Mouse (Mus musculus) cerebellum, adult 11 months (tissue): Measurements from ENCODE around the gene Fbxo9.
A peak's percentile ranks its signal among the peaks of the same experiment; 100 is the strongest.
"Not testable (repeated sequence)": the region's sequence is repeated elsewhere in the genome, so short reads cannot be mapped to it uniquely, and the experiment has no call there.

Source experiments
- DNase-seq: peaks from one replicate; pipeline ENCODE4 v3.0.0; 2022

Gene Fbxo9

GRCm38 (mm10) chr9:78107912-78108795 lies 711 bp downstream of the Fbxo9 start:
- peak; percentile 82 for DNase-seq

DNA sequence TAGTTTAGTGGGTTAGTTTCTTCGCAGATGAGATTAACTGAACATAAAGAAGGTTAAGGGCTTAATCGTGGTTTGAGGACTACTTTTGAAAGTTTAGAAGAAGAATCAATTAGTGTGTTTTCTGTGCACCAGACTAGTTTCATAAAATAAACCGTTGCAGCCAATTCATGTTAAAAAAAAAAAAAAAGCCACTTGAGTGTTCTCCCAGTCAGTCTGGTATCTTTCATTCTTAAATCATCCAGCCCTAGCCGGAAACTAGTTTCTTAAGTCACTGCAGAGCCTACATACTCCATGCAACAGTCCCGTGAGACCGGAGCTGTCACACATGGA lies 1.3 kb downstream of the Fbxo9 start:
- DNase-seq = no peak

DNA sequence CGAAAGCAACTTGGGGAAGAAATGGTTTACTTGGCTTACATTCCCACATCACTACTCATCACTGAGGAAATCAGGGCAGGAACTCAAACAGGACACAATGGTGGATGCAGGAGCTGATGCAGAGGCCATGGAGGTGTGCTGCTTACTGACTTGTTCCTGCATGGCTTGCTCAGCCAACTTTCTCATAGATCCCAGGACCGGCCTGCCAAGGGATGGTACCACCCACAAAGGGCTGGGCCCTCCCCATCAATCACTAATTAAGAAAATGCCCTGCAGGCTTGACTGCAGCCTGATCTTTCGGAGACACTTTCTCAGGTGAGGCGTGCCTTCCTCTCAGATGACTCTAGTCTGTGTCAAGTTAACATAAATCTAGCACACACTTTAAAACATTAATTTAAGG lies 2.0 kb downstream of the Fbxo9 start:
- no peak for DNase-seq

DNA sequence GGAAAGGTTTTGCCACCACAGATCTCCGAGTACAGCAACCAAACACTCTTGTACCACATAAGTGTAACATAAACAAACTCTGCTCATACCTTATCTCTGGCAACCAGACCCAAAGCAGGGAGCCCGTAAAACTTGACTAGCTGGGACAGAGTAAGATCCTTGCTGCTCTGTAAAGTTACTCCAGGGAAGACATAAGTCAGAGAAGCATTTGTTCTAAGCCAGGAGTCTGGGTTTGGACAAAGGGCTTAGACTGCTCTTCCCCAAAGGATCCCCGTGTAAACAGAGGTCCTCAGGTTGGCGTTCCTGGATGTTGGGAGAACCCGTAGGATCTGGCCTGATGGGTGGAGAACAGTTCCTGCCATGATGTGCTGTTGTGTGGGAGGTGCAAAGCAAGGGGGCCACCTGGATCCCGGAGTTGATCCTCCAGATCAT lies 3.3 kb downstream of the Fbxo9 start:
- DNase-seq = no peak

- DNase-seq = no peak
These were observed 3.9 kb downstream of the Fbxo9 start for GRCm38 (mm10) chr9:78104973-78105372.

DNA sequence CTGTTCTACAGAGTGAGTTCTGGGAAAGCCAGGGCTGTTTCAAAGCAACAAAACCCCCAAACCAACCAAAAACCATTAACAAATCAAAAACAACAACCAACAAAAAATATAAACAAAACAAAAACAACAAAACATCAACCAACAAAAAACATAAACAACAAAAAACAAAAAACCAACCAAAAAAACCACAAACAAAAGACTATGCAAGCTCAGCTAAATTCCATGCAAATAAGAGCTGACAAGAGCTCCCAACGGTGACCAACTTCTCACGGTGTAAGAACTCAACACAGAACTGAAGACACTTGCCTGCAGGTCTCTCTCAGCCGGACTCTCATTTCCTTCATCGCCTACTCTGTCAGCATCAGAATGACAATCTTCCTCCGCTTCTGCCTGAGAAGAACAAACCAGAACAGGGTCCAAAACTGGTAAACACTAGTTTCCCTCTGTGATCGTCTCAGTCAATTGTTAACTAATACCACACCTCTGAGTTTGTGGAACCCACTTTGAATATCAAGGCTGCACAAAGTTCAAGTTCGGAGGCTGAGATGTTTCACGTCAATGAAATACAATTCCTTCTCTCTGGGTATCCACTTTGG lies 4.8 kb downstream of the Fbxo9 start:
- DNase-seq = no peak

DNA sequence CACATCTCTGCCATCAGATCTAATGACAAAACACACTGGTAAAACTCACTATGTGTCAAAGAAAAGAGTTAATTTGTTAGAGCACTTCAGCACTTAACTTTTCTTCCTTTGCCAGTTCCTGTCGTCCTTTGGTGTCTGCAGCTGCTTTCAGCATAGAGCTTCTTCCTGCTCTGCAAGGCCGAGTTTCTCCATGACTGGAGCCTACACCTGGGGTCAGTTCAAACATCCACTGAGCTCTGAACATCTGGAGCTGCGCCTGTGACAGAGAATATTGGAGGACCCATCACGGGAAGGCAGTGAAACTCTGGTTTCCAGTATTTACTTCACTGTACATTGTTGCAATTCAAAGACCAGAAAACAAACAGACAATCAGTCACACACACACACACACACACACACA lies 7.4 kb downstream of the Fbxo9 start:
- DNase-seq = no peak

GRCm38 (mm10) chr9:78100956-78101355 lies 7.9 kb downstream of the Fbxo9 start:
- DNase-seq = no peak

- DNase-seq = no peak
These were observed 12.5 kb downstream of the Fbxo9 start for GRCm38 (mm10) chr9:78096376-78096775.

DNA sequence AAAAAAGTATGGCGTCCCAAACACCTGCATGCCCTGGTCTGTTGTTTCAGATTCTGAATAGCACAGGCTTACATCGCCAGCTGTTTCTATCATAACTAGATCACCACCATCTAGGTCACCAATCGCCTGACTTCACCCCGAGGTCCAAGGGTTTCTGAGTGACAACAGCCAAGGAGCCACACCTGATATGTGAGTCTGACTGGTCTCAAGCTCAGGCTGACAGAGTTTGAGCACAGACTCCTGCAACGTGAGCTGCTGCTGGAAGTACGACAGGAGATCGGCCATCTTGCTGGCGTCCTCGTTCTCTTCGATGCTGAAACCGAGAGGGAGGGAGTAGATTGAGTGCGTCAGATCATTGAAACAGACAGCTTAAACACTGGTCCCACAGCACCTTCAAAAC lies 13.2 kb downstream of the Fbxo9 start:
- DNase-seq = no peak

DNA sequence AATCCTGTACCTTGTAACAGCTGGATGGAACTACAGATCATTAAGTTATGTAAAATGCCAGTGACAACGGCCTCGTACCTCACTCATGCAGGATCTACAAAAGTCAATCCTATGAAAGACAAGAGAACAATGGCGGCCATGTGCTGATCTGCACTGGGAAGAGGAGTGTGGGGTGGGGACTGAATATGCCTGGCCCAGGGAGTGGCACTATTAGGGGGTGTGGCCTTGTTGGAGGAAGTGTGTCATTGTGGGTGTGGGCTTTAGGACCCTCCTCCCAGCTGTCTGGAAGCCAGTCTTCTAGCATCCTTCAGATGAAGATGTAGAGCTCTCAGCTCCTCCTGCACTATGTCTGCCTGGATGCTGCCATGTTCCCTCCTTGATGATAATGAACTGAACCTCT lies 18.3 kb downstream of the Fbxo9 start:
- no peak for DNase-seq

DNA sequence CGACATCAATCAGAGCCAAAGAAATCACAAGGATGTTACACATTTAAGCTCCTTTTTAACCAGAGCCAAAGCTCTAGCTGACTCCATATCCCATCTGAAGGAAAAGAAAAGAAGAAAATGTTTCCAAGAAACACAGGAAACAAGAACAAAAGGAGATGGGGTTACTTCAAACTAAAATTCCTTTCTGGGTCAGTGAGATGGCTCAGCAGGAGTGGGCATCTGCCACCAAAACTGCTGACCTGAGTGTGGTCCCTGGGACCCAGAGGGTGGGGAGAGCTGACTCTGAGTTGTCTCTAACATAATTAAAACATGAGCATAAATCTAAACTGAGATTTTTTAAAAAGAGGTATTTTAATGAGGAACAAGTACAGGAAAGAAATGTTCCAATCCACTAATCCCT lies 19.0 kb downstream of the Fbxo9 start:
- DNase-seq = no peak

GRCm38 (mm10) chr9:78088971-78089370 lies 19.9 kb downstream of the Fbxo9 start:
- DNase-seq = no peak

DNA sequence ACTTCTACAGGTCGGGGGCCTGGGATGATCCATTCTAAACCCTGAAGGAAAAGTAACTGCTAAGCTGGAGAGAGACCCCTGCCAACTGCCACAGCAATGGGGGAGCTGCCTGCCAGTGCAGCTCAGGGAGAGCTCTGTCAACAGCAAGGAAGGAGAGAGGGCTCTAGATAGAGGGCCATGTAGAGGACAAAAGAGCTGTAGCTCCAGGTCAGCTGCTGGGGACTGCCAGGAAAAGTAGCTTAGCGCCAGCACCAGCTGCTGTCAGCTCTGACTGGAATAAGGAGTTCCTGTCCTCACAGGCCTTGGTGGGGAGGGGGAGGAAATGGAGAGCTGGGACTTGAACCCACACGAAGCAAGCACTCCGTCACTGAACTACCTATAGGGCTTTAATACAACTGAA lies 20.3 kb downstream of the Fbxo9 start:
- DNase-seq = no peak

DNA sequence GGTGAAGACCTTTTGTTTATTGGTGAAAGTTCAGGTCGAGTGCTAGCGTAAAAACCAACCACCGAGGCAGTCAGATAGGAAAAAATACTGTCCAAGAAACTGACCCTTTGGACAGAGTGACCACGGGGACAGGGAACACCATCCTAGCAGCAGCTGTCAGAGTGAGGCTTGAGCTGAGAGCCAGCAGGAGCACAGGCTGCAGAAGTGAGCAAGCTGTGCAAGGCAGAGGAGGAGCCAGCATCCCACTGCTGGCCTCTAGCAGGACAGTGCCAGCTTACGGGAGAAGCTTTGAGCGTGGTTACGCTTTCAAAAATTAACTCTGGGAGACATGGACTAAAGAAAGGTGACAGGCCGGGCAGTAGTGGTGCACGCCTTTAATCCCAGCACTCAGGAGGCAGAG lies 21.1 kb downstream of the Fbxo9 start:
- no peak for DNase-seq

DNA sequence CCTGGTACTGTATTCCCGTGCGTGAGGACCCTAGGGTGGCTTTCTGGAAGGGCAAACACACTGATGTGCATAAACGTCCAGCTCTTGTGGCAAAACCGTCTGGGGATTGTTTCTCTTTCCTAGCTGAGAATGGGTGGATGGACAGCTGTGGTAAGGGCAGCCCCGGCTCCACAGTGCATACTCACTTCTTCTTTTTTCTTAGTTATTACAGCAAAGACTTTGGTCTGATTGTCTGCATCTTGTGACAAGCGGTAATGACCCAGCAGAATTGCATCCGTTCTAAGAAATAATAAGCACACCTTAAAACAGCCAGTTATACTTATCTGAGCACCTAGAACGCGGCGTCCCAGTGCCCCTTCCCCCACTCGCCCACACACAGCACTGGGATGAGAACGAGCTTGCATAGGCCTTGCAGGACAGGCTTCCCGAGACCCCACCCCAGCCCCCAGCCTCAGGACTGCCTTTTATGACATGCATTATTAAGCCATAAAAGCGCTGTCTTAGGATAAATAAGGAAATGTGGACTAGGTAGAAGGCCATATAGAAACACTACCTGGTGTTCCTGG lies 23.1 kb downstream of the Fbxo9 start:
- no peak for DNase-seq

GRCm38 (mm10) chr9:78084341-78084740 lies 24.5 kb downstream of the Fbxo9 start:
- DNase-seq = no peak

GRCm38 (mm10) chr9:78081835-78082234 lies 27.0 kb downstream of the Fbxo9 start:
- no peak for DNase-seq

DNA sequence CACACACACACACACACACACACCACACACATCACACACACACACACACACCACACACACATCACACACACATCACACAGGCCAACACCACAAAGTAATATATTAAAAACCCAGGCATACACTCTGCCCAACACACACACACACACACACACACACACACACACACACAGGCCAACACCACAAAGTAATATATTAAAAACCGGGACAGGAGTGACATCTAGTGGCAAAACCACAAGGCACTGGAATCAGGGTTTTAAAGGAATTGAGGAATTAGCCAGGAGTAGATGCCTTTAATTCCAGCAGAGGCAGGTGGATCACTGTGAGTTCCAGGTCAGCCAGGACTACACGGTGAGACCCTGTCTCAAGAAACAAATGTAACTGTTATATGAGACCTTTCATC lies 30.6 kb downstream of the Fbxo9 start:
- DNase-seq = no peak

- DNase-seq = no peak
These were observed 33.6 kb downstream of the Fbxo9 start for GRCm38 (mm10) chr9:78075256-78075655.

DNA sequence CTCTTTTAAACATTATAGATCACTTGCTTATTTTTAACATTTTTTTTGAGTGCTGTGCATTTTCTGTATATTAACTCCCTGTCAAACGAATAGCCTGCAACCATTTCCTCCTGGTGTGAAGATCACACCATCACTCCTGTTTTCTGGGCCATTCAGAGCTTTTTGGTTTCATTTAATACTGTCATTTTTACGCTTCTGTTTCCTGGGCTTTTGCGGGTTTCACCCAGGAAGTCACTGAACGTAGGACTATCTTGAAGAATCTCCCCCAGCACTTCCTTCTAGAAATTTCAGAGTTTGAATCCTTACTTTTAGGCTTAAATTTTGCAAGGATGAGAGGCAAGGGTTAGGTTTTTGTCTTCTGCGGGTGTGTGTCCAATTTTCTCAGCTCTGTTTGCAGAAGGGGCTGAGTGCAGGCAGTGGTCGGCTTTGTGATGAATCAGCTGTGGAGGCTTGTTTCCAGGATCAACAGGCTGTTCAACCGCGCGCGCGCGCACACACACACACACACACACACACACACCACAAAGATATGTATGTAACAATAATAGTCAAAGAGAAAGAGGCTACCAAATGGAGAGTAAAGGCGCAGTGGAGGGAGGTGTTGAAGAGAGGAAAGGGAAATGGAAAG lies 35.0 kb downstream of the Fbxo9 start:
- no peak for DNase-seq

- DNase-seq = not testable (repeated sequence)
These were observed 35.6 kb downstream of the Fbxo9 start for GRCm38 (mm10) chr9:78073291-78073690.

DNA sequence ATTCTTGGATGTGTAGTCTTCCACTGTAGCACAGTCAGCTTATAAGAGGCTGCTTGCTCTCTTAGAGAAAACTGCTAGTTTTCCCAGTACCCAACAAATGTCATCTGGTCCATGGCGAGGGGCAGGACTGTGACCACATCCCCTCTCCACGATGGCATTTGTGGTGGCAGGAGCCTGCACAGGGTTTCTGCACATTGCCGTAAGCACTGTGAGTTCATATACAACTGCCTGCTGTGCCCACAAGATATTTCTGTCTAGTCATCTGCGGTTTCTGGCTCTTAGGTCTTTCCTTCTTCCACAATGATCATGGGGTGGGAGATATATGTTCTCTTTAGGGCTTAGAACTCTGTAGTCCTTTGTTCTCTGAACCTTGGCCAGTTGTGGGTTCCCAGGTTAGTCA lies 37.2 kb downstream of the Fbxo9 start:
- no peak for DNase-seq

- no peak for DNase-seq
These were observed 38.4 kb downstream of the Fbxo9 start for GRCm38 (mm10) chr9:78070496-78070895.
